Mouse (Mus musculus): Measurements from ENCODE around the gene Trib2.

Gene Trib2

GRCm38 (mm10) chr12:15816740-15817178 is at the start of gene Trib2:
Gene Trib2, minus strand, starts transcription at chr12:15816922.
- peak; percentile 95 to 96 for DNase-seq (ENCODE audit: low spot score in 2 of 2)

GRCm38 (mm10) chr12:15858005-15858404 is 41.3 kb upstream of the Trib2 start:
- no peak for DNase-seq (ENCODE audit: low spot score in 2 of 2)

GRCm38 (mm10) chr12:15855891-15856290 is 39.2 kb upstream of the Trib2 start:
- DNase-seq (ENCODE audit: low spot score in 2 of 2), result no peak

- DNase-seq (ENCODE audit: low spot score in 2 of 2), result peak; percentile 51 to 68
These were observed 36.1 kb upstream of the Trib2 start for GRCm38 (mm10) chr12:15852781-15853180.

- no peak for DNase-seq (ENCODE audit: low spot score in 2 of 2)
These were observed 35.3 kb upstream of the Trib2 start for GRCm38 (mm10) chr12:15852031-15852430.

- peak; percentile 38 for DNase-seq (ENCODE audit: low spot score in 2 of 2)
These were observed 33.7 kb upstream of the Trib2 start for GRCm38 (mm10) chr12:15850441-15850895.

GRCm38 (mm10) chr12:15849861-15850294 is 33.2 kb upstream of the Trib2 start:
- peak in 1 of 2 experiments; percentile 21 for DNase-seq (ENCODE audit: low spot score in 2 of 2)

- DNase-seq (ENCODE audit: low spot score in 2 of 2), result no peak
These were observed 31.7 kb upstream of the Trib2 start for GRCm38 (mm10) chr12:15848391-15848790.

- no peak for DNase-seq (ENCODE audit: low spot score in 2 of 2)
These were observed 28.0 kb upstream of the Trib2 start for GRCm38 (mm10) chr12:15844701-15845100.

GRCm38 (mm10) chr12:15840864-15841557 is 24.3 kb upstream of the Trib2 start:
- DNase-seq (ENCODE audit: low spot score in 2 of 2), result no peak

GRCm38 (mm10) chr12:15838201-15838600 is 21.5 kb upstream of the Trib2 start:
- DNase-seq (ENCODE audit: low spot score in 2 of 2), result no peak

- DNase-seq (ENCODE audit: low spot score in 2 of 2), result no peak
These were observed 20.8 kb upstream of the Trib2 start for GRCm38 (mm10) chr12:15837566-15837965.

- peak in 1 of 2 experiments; percentile 38 for DNase-seq (ENCODE audit: low spot score in 2 of 2)
These were observed 15.9 kb upstream of the Trib2 start for GRCm38 (mm10) chr12:15832674-15833052.

GRCm38 (mm10) chr12:15831941-15832673 is 15.4 kb upstream of the Trib2 start:
- DNase-seq (ENCODE audit: low spot score in 2 of 2), result no peak

GRCm38 (mm10) chr12:15830750-15831149 is 14.0 kb upstream of the Trib2 start:
- DNase-seq (ENCODE audit: low spot score in 2 of 2), result no peak

- no peak for DNase-seq (ENCODE audit: low spot score in 2 of 2)
These were observed 12.2 kb upstream of the Trib2 start for GRCm38 (mm10) chr12:15828815-15829398.

- no peak for DNase-seq (ENCODE audit: low spot score in 2 of 2)
These were observed 4.3 kb upstream of the Trib2 start for GRCm38 (mm10) chr12:15821019-15821418.

- peak in 1 of 2 experiments; percentile 61 for DNase-seq (ENCODE audit: low spot score in 2 of 2)
These were observed 643 bp upstream of the Trib2 start for GRCm38 (mm10) chr12:15817365-15817764.

- DNase-seq (ENCODE audit: low spot score in 2 of 2), result peak in 1 of 2 experiments; percentile 75
These were observed 492 bp downstream of the Trib2 start for GRCm38 (mm10) chr12:15816254-15816605.

GRCm38 (mm10) chr12:15815576-15816253 is 1.0 kb downstream of the Trib2 start:
- DNase-seq (ENCODE audit: low spot score in 2 of 2), result peak; percentile 84 to 86

GRCm38 (mm10) chr12:15815170-15815575 is 1.5 kb downstream of the Trib2 start:
- peak; percentile 57 to 62 for DNase-seq (ENCODE audit: low spot score in 2 of 2)
